Mouse (Mus musculus): Measurements from ENCODE around the gene Tab1. TPM values are rescaled to one million over a fixed set of nuclear protein-coding genes. Genes with fewer than 3 reads are reported as not detected.
"Not testable (repeated sequence)": the region's sequence is repeated elsewhere in the genome, so short reads cannot be mapped to it uniquely, and the experiment has no call there.

The Tab1 gene
- total and polyA plus RNA-seq, 3 experiments, result 17.8 to 24.5 (median 24.1) TPM

DNA sequence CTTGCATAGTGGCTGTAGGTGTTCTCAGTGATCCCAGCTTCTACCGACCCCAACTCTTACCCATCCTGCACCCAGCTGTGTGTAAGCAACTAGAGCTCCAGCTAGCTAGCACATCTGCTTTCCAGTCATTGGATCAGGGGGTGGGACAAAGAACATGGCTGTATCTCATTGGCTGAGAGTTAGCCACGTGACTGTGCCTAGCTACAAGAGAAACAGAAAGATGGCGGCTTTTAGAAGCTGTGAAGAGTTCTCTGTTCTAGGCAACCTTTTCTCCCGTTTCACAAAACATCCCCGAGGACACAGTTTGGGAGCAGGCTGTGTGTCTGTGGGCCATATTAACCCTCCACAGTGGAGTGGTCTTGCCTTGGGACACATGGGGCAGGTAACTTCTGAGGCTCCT is 17.7 kb upstream of the Tab1 start:
- WGBS, result 56% methylated on average over 5 of the region's 5 CpGs
- intact Hi-C loops (cut with DNase I), result no loop called here

GRCm38 (mm10) chr15:80115866-80116794 is 16.8 kb upstream of the Tab1 start:
- Histone ChIP-seq H3K9ac (ENCODE audit: low read depth, low read length) (no peak overlapping the region), H3K79me2 (replicated peaks; ENCODE audit: control insufficient read depth, insufficient read depth, low read length) (no peaks in the 10 kb centered on the region), H3K4me1 (ENCODE audit: control insufficient read depth, insufficient read depth, low read length) (no peaks in the 10 kb centered on the region), H3K27me3 (ENCODE audit: control insufficient read depth, insufficient read depth, low read length) (no peaks in the 10 kb centered on the region), H3K36me3 (ENCODE audit: control insufficient read depth, insufficient read depth, low read length) (no peaks in the 10 kb centered on the region), H3K4me3 (no peak overlapping the region), H3K27ac (no peak overlapping the region)
- 66% methylated on average over 13 of the region's 13 CpGs for WGBS
- TF ChIP-seq POLR2A (IDR thresholded peaks at IDR 0.05; ENCODE audit: insufficient read depth, low read depth, low read length) (no peak), CTCF (IDR thresholded peaks at IDR 0.05) (no peak), EP300 (IDR thresholded peaks at IDR 0.05; ENCODE audit: insufficient read depth, low read depth, low read length) (no peak)
- intact Hi-C loops (cut with DNase I), result no loop called here
- no peak for DNase-seq

More for the DNA sequence above, 17.7 kb upstream of the Tab1 start:
- no peaks in the 10 kb centered on the region for H3K36me3 ChIP-seq (ENCODE audit: control insufficient read depth, insufficient read depth, low read length)
- no peak overlapping the region for H3K4me3 ChIP-seq
- DNase-seq, result no peak
- no peaks in the 10 kb centered on the region for H3K79me2 ChIP-seq (replicated peaks; ENCODE audit: control insufficient read depth, insufficient read depth, low read length)
- TF ChIP-seq CTCF (IDR thresholded peaks at IDR 0.05) (no peak), POLR2A (IDR thresholded peaks at IDR 0.05; ENCODE audit: insufficient read depth, low read depth, low read length) (no peak), EP300 (IDR thresholded peaks at IDR 0.05; ENCODE audit: insufficient read depth, low read depth, low read length) (no peak)
- H3K27me3 ChIP-seq (ENCODE audit: control insufficient read depth, insufficient read depth, low read length), result no peaks in the 10 kb centered on the region
- H3K9ac ChIP-seq (ENCODE audit: low read depth, low read length), result no peak overlapping the region
- H3K27ac ChIP-seq, result no peak overlapping the region
- no peaks in the 10 kb centered on the region for H3K4me1 ChIP-seq (ENCODE audit: control insufficient read depth, insufficient read depth, low read length)

GRCm38 (mm10) chr15:80117154-80117553 is 15.8 kb upstream of the Tab1 start:
- TF ChIP-seq CTCF (IDR thresholded peaks at IDR 0.05) (no peak), POLR2A (IDR thresholded peaks at IDR 0.05; ENCODE audit: insufficient read depth, low read depth, low read length) (no peak), EP300 (IDR thresholded peaks at IDR 0.05; ENCODE audit: insufficient read depth, low read depth, low read length) (no peak)
- DNase-seq, result no peak
- no peak overlapping the region for H3K4me3 ChIP-seq
- no peak overlapping the region for H3K27ac ChIP-seq
- no peaks in the 10 kb centered on the region for H3K27me3 ChIP-seq (ENCODE audit: control insufficient read depth, insufficient read depth, low read length)
- no peaks in the 10 kb centered on the region for H3K36me3 ChIP-seq (ENCODE audit: control insufficient read depth, insufficient read depth, low read length)
- intact Hi-C loops (cut with DNase I), result no loop called here
- 66% methylated on average over 8 of the region's 8 CpGs for WGBS
- no peaks in the 10 kb centered on the region for H3K4me1 ChIP-seq (ENCODE audit: control insufficient read depth, insufficient read depth, low read length)
- no peak overlapping the region for H3K9ac ChIP-seq (ENCODE audit: low read depth, low read length)
- no peaks in the 10 kb centered on the region for H3K79me2 ChIP-seq (replicated peaks; ENCODE audit: control insufficient read depth, insufficient read depth, low read length)

- Histone ChIP-seq H3K9ac (ENCODE audit: low read depth, low read length) (no peak overlapping the region), H3K27ac (no peak overlapping the region), H3K4me3 (no peak overlapping the region), H3K4me1 (ENCODE audit: control insufficient read depth, insufficient read depth, low read length) (no peaks in the 10 kb centered on the region), H3K79me2 (replicated peaks; ENCODE audit: control insufficient read depth, insufficient read depth, low read length) (no peaks in the 10 kb centered on the region), H3K36me3 (ENCODE audit: control insufficient read depth, insufficient read depth, low read length) (no peaks in the 10 kb centered on the region), H3K27me3 (ENCODE audit: control insufficient read depth, insufficient read depth, low read length) (no peaks in the 10 kb centered on the region)
- 89% methylated on average over 6 of the region's 6 CpGs for WGBS
- TF ChIP-seq CTCF (IDR thresholded peaks at IDR 0.05) (no peak), EP300 (IDR thresholded peaks at IDR 0.05; ENCODE audit: insufficient read depth, low read depth, low read length) (no peak), POLR2A (IDR thresholded peaks at IDR 0.05; ENCODE audit: insufficient read depth, low read depth, low read length) (no peak)
- no peak for DNase-seq
- intact Hi-C loops (cut with DNase I), result no loop called here
Measured at GRCm38 (mm10) chr15:80119076-80119475, 13.9 kb upstream of the Tab1 start.

DNA sequence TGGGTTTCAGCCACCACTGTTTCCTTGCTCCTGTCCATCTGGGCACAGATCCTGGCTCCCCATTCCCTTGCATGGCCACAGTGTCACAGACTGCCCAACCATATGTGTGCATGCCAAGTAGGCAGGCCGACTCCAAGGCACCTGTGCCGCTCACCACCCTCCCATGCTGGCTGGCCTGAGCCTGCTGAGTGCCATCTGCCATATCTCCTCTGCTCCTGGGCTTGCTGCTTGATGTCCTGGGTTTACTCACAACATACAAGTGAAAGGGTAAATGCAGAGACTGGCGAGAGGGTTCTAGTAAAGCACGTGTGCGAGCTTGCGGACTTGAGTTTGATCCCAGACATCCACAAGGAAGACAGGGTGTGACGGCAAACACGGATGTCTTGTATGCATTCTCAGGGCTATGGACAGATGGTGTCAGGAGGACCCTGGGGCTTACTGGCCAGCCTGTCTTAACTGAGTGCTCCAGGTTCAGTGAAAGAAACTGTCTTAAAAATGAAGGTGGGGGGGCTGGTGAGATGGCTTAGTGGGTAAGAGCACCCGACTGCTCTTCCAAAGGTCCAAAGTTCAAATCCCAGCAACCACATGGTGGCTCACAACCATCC is 11.1 kb upstream of the Tab1 start:
- WGBS, result 88% methylated on average over 9 of the region's 9 CpGs
- DNase-seq, result no peak

GRCm38 (mm10) chr15:80122431-80122830 is 10.5 kb upstream of the Tab1 start:
- H3K27ac ChIP-seq; H3K4me1 ChIP-seq (ENCODE audit: control insufficient read depth, insufficient read depth, low read length); H3K4me3 ChIP-seq; intact Hi-C loops (cut with DNase I); H3K9ac ChIP-seq (ENCODE audit: low read depth, low read length); H3K27me3 ChIP-seq (ENCODE audit: control insufficient read depth, insufficient read depth, low read length); H3K36me3 ChIP-seq (ENCODE audit: control insufficient read depth, insufficient read depth, low read length); DNase-seq; H3K79me2 ChIP-seq (replicated peaks; ENCODE audit: control insufficient read depth, insufficient read depth, low read length): not testable (repeated sequence)
- 93% methylated on average over 6 of the region's 6 CpGs for WGBS

More for the DNA sequence above, 11.1 kb upstream of the Tab1 start:
- intact Hi-C loops (cut with DNase I), result no loop called here
- H3K27me3 ChIP-seq (ENCODE audit: control insufficient read depth, insufficient read depth, low read length), result no peaks in the 10 kb centered on the region
- TF ChIP-seq POLR2A (IDR thresholded peaks at IDR 0.05; ENCODE audit: insufficient read depth, low read depth, low read length) (no peak), EP300 (IDR thresholded peaks at IDR 0.05; ENCODE audit: insufficient read depth, low read depth, low read length) (no peak), CTCF (IDR thresholded peaks at IDR 0.05) (no peak)
- no peaks in the 10 kb centered on the region for H3K36me3 ChIP-seq (ENCODE audit: control insufficient read depth, insufficient read depth, low read length)
- H3K4me3 ChIP-seq, result no peak overlapping the region
- no peak overlapping the region for H3K27ac ChIP-seq
- H3K79me2 ChIP-seq (replicated peaks; ENCODE audit: control insufficient read depth, insufficient read depth, low read length), result no peaks in the 10 kb centered on the region
- no peaks in the 10 kb centered on the region for H3K4me1 ChIP-seq (ENCODE audit: control insufficient read depth, insufficient read depth, low read length)
- H3K9ac ChIP-seq (ENCODE audit: low read depth, low read length), result no peak overlapping the region
